Mouse (Mus musculus): ENCODE results near the gene Abhd12. TPM values are rescaled to one million over a fixed set of nuclear protein-coding genes. Genes with fewer than 3 reads are reported as not detected.

Gene Abhd12
- polyA plus RNA-seq, 1 experiment from 2014 or later, result 127 TPM

DNA sequence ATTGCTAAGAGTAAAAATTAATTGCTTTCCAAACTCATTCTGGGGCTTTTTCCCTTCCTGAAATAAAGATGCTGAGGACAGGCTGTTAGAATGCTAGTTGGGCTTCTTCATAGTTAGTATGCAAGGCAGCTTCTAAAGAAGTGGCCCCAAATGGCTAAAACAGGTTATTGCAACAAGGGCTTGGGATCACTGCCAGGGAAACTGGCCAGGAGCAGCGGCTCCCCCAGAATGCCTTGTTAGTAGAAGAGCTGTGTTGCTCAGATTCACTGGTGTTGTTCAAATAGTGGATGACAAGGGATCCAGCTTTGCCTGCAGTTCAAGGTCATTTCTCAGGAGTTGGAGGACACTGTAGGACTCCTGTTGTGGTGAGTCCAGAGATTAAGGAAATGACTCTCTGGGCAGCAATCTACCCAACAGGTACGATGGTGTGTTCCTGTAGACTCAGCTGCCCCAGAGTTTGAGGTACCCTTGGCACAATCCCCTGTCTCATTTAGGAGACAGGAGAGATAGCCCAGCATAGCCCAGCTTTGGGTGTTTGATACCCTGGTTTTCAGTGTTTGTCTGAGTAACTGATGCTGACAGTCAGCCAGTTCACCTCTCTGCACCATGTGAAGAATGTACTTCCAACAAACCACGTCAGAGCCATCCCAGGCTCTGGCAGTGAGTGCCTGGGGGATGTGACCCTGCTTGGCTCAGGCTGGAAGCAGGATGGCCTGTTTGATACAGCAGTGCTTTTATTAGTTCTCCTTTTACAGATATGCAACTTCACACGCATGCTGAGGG lies 115.6 kb downstream of the Abhd12 start:
- H3K36me3 ChIP-seq (ENCODE audit: control insufficient read depth, insufficient read depth, low read length), result peaks cover 3% of the 10 kb centered on the region; the same call in 1 of the 2 replicates
- no peaks in the 10 kb centered on the region for H3K9me3 ChIP-seq (replicated peaks; ENCODE audit: control insufficient read depth, low read length, poor library complexity, severe bottlenecking)
- 61% methylated on average over 4 of the region's 4 CpGs for WGBS
- H3K4me1 ChIP-seq (ENCODE audit: control insufficient read depth, insufficient read depth, low read length), result peaks cover 23% of the 10 kb centered on the region
- H3K4me2 ChIP-seq (ENCODE audit: low read length), result peak overlapping the region; percentile 84
- peak overlapping the region; percentile 2; the same call in 1 of the 2 replicates for H3K27ac ChIP-seq (ENCODE audit: low read length)
- no peak for ATAC-seq
- H3K9ac ChIP-seq (ENCODE audit: low read depth, low read length), result no peak overlapping the region
- H3K4me3 ChIP-seq (ENCODE audit: low read depth, low read length), result no peak overlapping the region
- no peaks in the 10 kb centered on the region for H3K27me3 ChIP-seq (ENCODE audit: control insufficient read depth, insufficient read depth, low read depth, low read length)

- Histone ChIP-seq H3K4me1 (ENCODE audit: control insufficient read depth, insufficient read depth, low read length) (peaks cover 23% of the 10 kb centered on the region), H3K36me3 (ENCODE audit: control insufficient read depth, insufficient read depth, low read length) (no peaks in the 10 kb centered on the region; the same call in 1 of the 2 replicates), H3K4me3 (ENCODE audit: low read depth, low read length) (peak overlapping the region; percentile 87), H3K4me2 (ENCODE audit: low read length) (peak overlapping the region; percentile 84), H3K27me3 (ENCODE audit: control insufficient read depth, insufficient read depth, low read depth, low read length) (no peaks in the 10 kb centered on the region), H3K9me3 (replicated peaks; ENCODE audit: control insufficient read depth, low read length, poor library complexity, severe bottlenecking) (no peaks in the 10 kb centered on the region), H3K27ac (ENCODE audit: low read length) (peak overlapping the region; percentile 38; the same call in 1 of the 2 replicates), H3K9ac (ENCODE audit: low read depth, low read length) (peak overlapping the region; percentile 84)
- under 1% methylated on average over 23 of the region's 23 CpGs for WGBS
- ATAC-seq, result peak; percentile 75
These were observed 117.2 kb downstream of the Abhd12 start for GRCm38 (mm10) chr2:150787234-150787771.

DNA sequence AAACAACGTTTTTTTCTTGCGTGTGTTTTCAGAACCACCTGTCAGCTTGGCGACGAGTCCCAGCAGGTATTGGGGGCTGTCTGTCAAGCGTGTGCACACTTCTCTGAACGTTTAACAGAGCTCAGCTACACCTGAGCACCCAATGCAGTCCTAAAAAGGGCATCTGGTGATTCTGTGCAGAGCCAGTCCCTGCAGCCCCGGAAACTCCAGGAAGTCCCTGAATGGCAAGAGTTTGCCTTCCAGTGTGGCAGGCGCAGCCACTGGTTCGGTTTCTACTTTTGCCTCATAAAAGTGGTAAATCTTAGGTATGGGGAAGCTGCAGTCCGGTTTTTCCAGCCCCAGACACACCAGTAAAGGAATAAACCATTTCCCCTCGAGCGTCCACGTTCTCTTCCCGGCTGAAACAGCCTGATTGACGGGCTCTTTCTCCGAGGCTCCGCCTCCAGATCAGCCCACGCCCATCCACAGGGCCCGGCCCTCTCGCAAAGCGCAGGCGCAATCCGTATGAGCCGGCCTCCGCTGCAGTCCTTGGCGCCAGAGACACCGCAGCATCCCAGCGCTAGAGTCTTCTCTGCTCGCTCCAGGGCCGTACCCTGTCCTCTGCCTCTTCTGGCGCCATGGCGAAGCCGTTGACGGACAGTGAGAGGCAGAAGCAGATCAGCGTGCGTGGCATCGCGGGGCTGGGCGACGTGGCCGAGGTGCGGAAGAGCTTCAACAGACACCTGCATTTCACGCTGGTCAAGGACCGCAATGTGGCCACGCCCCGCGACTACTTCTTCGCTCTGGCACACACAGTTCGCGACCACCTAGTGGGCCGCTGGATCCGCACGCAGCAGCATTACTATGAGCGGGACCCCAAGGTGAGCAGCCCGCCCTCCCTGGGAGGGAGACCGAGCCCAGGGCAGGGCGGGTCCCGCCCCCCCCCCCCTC lies 118.0 kb downstream of the Abhd12 start, which contains the start of gene Pygb:
Gene Pygb (plus strand): TSS at position 485 of the 930 bp plus-strand sequence.
- 3% methylated on average over 56 of the region's 58 CpGs for WGBS
- no peaks in the 10 kb centered on the region for H3K36me3 ChIP-seq (ENCODE audit: control insufficient read depth, insufficient read depth, low read length)
- H3K9ac ChIP-seq (ENCODE audit: low read depth, low read length), result peak within 1 kb of the TSS; percentile 84
- peaks cover 23% of the 10 kb centered on the region for H3K4me1 ChIP-seq (ENCODE audit: control insufficient read depth, insufficient read depth, low read length)
- peak within 1 kb of the TSS; percentile 87 for H3K4me3 ChIP-seq (ENCODE audit: low read depth, low read length)
- no peaks in the 10 kb centered on the region for H3K27me3 ChIP-seq (ENCODE audit: control insufficient read depth, insufficient read depth, low read depth, low read length)
- H3K27ac ChIP-seq (ENCODE audit: low read length), result peak within 1 kb of the TSS; percentile 82
- no peaks in the 10 kb centered on the region for H3K9me3 ChIP-seq (replicated peaks; ENCODE audit: control insufficient read depth, low read length, poor library complexity, severe bottlenecking)
- H3K4me2 ChIP-seq (ENCODE audit: low read length), result peak within 1 kb of the TSS; percentile 84
- ATAC-seq, result peak; percentile 98

- WGBS, result 93% methylated on average over 2 of the region's 2 CpGs
- H3K9ac ChIP-seq (ENCODE audit: low read depth, low read length), result no peak overlapping the region
- no peaks in the 10 kb centered on the region for H3K9me3 ChIP-seq (replicated peaks; ENCODE audit: control insufficient read depth, low read length, poor library complexity, severe bottlenecking)
- no peak overlapping the region for H3K27ac ChIP-seq (ENCODE audit: low read length)
- H3K4me1 ChIP-seq (ENCODE audit: control insufficient read depth, insufficient read depth, low read length), result peaks cover 6% of the 10 kb centered on the region
- H3K27me3 ChIP-seq (ENCODE audit: control insufficient read depth, insufficient read depth, low read depth, low read length), result no peaks in the 10 kb centered on the region
- H3K4me2 ChIP-seq (ENCODE audit: low read length), result no peak overlapping the region
- no peak for ATAC-seq
- no peak overlapping the region for H3K4me3 ChIP-seq (ENCODE audit: low read depth, low read length)
- no peaks in the 10 kb centered on the region for H3K36me3 ChIP-seq (ENCODE audit: control insufficient read depth, insufficient read depth, low read length)
These were observed 121.7 kb downstream of the Abhd12 start for GRCm38 (mm10) chr2:150782801-150783200.

Other genes with a start within 250 kb of the Abhd12 start
- gene Acss1, start 236.2 kb downstream of the Abhd12 start, polyA plus RNA-seq (2015; fragmentation: Nextera tagmentation; extraction: Ambion mirVana), result 15.6 and 20.5 TPM in 2 replicates
- gene Vsx1, start 215.4 kb downstream of the Abhd12 start, polyA plus RNA-seq (2015; fragmentation: Nextera tagmentation; extraction: Ambion mirVana), result 0.06 and 0.07 TPM in 2 replicates
- 75.3 and 85.7 TPM in 2 replicates for gene Entpd6, start 155.7 kb downstream of the Abhd12 start, polyA plus RNA-seq (2015; fragmentation: Nextera tagmentation; extraction: Ambion mirVana)
- 108 and 133 TPM in 2 replicates for gene Pygb, start 118.0 kb downstream of the Abhd12 start, polyA plus RNA-seq (2015; fragmentation: Nextera tagmentation; extraction: Ambion mirVana)
- gene Gins1, start 659 bp upstream of the Abhd12 start, polyA plus RNA-seq (2015; fragmentation: Nextera tagmentation; extraction: Ambion mirVana), result 9.9 and 11.2 TPM in 2 replicates
- 3.8 and 4.8 TPM in 2 replicates for gene Ninl, start 134.6 kb upstream of the Abhd12 start, polyA plus RNA-seq (2015; fragmentation: Nextera tagmentation; extraction: Ambion mirVana)
- 35.6 and 37.0 TPM in 2 replicates for gene Nanp, start 134.7 kb upstream of the Abhd12 start, polyA plus RNA-seq (2015; fragmentation: Nextera tagmentation; extraction: Ambion mirVana)
- not detected in 2 replicates for gene Gm14151, start 187.6 kb upstream of the Abhd12 start, polyA plus RNA-seq (2015; fragmentation: Nextera tagmentation; extraction: Ambion mirVana)
- not detected in 2 replicates for gene Gm14147, start 193.5 kb upstream of the Abhd12 start, polyA plus RNA-seq (2015; fragmentation: Nextera tagmentation; extraction: Ambion mirVana)